Mouse (Mus musculus) MEL (cell line): ENCODE data around the gene Zfp981.
"Not testable (repeated sequence)": the region's sequence is repeated elsewhere in the genome, so short reads cannot be mapped to it uniquely, and the experiment has no call there.

Experiments used
- CTCF ChIP-seq, 3 experiments: IDR thresholded peaks in 2 of 3; conservative IDR thresholded peaks in 1 of 3; 2 replicates each; pipeline ENCODE4 v1.5.1; 2011 to 2012; ENCODE audit warnings: low read length in 3 of 3, low read depth in 2 of 3, mild to moderate bottlenecking in 2 of 3, improper control_type of control experiment in 1 of 3, inconsistent platforms in 1 of 3, mixed read lengths in 1 of 3, moderate library complexity in 1 of 3; ENCODE audit not compliant: control insufficient read depth in 1 of 3, insufficient read depth in 1 of 3, poor library complexity in 1 of 3, severe bottlenecking in 1 of 3
- EP300 ChIP-seq, 2 experiments: IDR thresholded peaks; 2 replicates each; pipeline ENCODE4 v1.6.1; 2011; ENCODE audit warnings: improper control_type of control experiment in 2 of 2, low read length in 2 of 2, low read depth in 1 of 2, mild to moderate bottlenecking in 1 of 2
- MYC ChIP-seq: IDR thresholded peaks from 2 replicates; pipeline ENCODE4 v1.6.1; 2011; ENCODE audit warnings: low read depth, mild to moderate bottlenecking, low read length, improper control_type of control experiment, moderate library complexity
- NRF1 ChIP-seq: IDR thresholded peaks from 2 replicates; pipeline ENCODE4 v1.6.1; 2014; ENCODE audit warnings: low read depth, mild to moderate bottlenecking, inconsistent platforms, low read length, improper control_type of control experiment, moderate library complexity; ENCODE audit not compliant: poor library complexity, insufficient read depth, severe bottlenecking
- POLR2A ChIP-seq, 2 experiments: IDR thresholded peaks; 2 replicates each; pipeline ENCODE4 v1.6.1; 2011 to 2012; ENCODE audit warnings: low read length in 2 of 2, mild to moderate bottlenecking in 2 of 2, control low read depth in 1 of 2, improper control_type of control experiment in 1 of 2, low read depth in 1 of 2, moderate library complexity in 1 of 2; ENCODE audit not compliant: control insufficient read depth in 1 of 2, insufficient read depth in 1 of 2, poor library complexity in 1 of 2

- not testable (repeated sequence) for TF ChIP-seq POLR2A (IDR thresholded peaks at IDR 0.05; ENCODE audit: control insufficient read depth in 1 of 2, insufficient read depth in 1 of 2, low read depth in 1 of 2, low read length in 2 of 2, poor library complexity in 1 of 2); CTCF (IDR thresholded peaks at IDR 0.05 in 2 of 3, conservative IDR thresholded peaks at IDR 0.05 in 1 of 3; ENCODE audit: control insufficient read depth in 1 of 3, insufficient read depth in 1 of 3, low read depth in 2 of 3, low read length in 3 of 3, poor library complexity in 1 of 3, severe bottlenecking in 1 of 3); EP300 (IDR thresholded peaks at IDR 0.05; ENCODE audit: low read depth in 1 of 2, low read length in 2 of 2); MYC; NRF1
These were observed 24.9 kb upstream of the Zfp981 start for GRCm38 (mm10) chr4:146476959-146477358.
